Mouse (Mus musculus) regulatory T cell (primary cell): Measurements from ENCODE around the gene Igsf11.
"Not testable (repeated sequence)": the region's sequence is repeated elsewhere in the genome, so short reads cannot be mapped to it uniquely, and the experiment has no call there.

Experiments
- in situ Hi-C: fragments of 300-600 bp; cut with MboI, MseI; formaldehyde crosslinking; loops from one replicate; pipeline ENCODE4 v1.15.1; 2025; ENCODE audit warnings: high pct_unique_total_duplicates

The Igsf11 gene

GRCm38 (mm10) chr16:38982508-38983236 lies 90.2 kb downstream of the Igsf11 start:
- in situ Hi-C loops = no loop called here

DNA sequence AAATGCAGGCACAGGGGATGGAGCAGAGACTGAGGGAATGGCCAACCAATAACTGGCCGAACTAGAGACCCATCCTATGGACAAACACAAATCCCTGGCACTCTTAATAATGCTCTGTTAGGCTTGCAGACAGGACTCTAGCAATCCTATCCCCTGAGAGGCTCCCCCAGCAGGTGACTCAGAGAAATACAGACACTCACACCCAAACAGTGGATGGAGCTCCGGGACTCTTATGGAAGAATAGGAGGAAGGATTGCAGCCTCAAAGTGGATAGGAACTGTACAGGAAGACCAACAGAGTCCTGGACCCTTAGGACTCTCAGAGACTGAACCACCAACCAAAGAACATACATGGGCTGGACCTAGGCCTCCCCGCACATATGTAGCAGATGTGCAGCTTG lies 91.4 kb downstream of the Igsf11 start:
- in situ Hi-C loops = not testable (repeated sequence)

GRCm38 (mm10) chr16:38985411-38985810 lies 92.9 kb downstream of the Igsf11 start:
- in situ Hi-C loops = no loop called here

DNA sequence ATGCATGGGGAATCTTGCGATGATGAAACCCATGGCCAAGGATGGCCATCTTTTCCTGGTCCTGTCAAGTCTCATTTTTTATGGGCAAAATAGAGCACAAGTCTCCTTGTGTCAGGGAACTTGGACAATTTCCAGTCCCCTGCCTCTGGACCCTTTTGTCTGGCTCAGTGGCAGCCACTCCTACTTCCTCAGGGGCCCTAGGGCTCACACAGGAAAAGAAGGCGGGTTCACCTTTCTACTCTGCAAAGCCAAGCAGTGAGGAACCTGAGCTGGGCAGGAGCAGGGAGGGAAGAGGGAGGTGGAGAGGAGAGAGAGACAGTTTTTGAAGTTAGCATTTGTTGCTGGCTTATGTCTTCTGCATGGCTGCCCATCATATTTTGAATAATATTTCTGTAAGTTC lies 93.9 kb downstream of the Igsf11 start:
- in situ Hi-C loops = no loop called here

- in situ Hi-C loops = no loop called here
Observed at GRCm38 (mm10) chr16:38993711-38994110, 101.2 kb downstream of the Igsf11 start.

- in situ Hi-C loops = no loop called here
Observed at GRCm38 (mm10) chr16:38998496-38999258, 106.2 kb downstream of the Igsf11 start.

DNA sequence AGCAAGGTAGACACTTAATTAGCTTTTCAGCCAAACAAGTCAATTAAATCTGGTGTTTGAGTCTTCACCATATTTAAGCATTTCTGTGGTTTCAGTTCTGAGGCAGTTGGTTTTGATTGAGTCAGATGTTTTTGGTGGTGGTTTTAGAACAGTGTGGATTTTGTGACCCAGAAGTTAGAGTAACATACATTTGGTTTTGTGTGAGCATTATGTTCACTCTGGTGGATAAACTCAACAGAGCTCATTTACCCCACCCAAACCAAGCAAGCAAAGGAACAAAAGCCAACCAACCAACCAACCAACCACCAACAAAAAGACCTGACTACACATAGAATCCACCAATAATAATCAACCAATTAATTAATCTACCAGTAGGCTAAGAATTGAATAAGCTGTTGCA lies 106.8 kb downstream of the Igsf11 start:
- in situ Hi-C loops = no loop called here

DNA sequence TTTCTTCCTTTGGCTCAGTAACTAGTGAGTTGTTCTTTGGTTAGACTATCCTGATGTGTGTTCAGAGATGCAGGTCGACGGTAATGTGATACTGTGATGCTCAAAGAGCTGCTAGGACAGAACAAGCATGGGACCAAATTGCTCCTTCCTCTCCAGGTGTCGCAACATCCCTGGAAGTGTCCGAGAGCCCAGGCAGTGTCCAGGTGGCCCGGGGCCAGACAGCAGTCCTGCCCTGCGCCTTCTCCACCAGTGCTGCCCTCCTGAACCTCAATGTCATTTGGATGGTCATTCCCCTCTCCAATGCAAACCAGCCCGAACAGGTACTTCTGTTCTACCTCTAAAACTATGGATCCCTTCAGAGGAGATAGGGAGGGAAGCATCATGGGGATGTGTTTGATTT lies 114.5 kb downstream of the Igsf11 start:
- in situ Hi-C loops = no loop called here

DNA sequence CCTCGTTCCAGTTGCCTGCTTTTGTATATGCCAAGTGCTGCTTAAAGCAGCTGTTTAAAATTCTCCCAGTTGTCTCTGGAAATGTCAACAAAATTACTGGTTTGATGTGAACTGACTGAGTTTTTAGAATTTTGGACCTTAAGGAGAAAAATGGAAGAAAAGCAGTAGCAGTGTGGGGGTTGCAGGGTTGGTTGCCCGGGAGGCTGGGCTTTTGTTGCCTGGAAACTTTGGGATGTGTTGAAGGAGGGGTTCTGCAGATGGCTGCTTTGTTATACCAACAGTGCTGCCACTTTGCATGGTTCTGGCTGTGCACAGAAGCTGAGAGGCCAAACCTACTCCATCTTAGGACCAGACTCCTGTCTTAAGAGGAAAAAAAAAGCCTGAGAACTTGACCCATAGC lies 127.0 kb downstream of the Igsf11 start:
- in situ Hi-C loops = no loop called here

DNA sequence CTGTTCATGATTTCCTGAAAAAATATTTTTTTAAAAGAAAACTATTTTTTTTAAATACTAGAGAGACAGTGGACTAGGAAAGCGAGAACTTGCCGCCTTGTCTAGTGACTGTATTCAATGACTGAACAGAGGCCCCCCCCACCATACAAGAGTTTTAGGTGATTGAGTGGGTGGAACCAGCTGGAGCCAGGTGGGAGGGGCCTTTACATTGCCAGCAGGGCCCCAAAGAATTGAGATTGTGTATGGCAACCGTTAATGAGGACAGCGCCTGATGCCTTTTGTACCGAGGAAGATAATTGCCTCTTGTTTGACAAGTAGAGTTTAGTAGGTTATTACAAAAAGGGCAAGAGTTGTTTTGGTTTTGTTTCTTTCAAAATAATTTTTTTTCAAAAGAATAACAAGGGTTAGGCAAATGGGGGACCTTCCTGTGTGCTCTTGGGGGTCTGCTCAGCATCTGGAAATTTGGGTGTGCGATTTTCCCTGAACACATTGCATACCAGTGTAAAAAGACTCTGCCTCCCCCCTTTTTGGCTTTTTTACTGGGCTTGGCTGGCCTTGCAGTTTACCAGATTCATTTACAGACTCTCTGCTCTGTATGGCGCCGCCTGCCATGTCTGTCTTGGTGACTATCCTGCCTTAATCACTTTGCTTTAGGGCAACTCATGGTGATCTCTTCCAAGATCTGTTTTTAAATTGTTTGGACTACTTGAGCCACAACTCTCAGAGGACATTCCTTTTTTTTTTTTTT lies 133.7 kb downstream of the Igsf11 start:
- in situ Hi-C loops = no loop called here

DNA sequence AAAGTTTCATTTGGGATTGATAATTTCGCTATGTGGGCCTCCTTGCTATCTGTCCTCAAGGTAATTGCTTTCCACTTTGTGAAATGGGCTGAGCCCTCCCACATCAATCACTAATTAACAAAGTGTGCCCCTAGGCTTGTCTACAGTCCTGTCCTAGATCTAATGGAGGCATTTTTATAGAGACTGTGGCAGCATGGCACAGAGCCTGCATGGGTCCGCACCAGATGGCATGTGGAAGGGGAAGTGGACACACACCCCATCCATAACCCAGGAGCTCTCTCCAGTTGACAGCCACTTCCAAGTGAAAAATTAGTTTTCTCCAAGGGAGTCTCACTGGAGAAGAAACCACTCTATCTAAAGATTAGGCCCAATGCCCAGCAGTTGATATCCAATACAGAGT lies 138.9 kb downstream of the Igsf11 start:
- in situ Hi-C loops = no loop called here

- in situ Hi-C loops = no loop called here
Observed at GRCm38 (mm10) chr16:39037257-39037656, 144.8 kb downstream of the Igsf11 start.

- in situ Hi-C loops = no loop called here
Observed at GRCm38 (mm10) chr16:39044381-39044780, 151.9 kb downstream of the Igsf11 start.

DNA sequence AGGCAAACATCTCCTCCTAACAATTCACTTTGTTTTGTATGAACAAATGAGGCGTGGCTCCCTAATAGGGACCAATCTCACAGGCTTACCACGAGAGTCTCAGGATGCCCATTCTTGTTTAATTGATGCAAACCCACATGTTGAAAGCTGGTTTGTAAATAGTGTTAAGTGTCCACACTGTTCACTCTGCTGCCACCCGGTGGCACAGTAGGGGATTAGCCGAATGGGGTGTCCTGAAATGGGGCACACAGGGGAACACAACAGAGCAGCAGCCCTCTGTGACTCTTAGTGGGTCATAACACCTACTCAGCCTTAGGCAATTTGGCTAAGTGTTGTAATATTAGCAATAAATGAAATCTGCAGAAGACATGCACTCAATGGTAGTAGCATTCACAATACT lies 156.4 kb downstream of the Igsf11 start:
- in situ Hi-C loops = no loop called here

- in situ Hi-C loops = loop anchor here (5.0 kb wide), 1 partner anchor 196 kb away; no protein-coding TSS in a partner anchor
Observed at GRCm38 (mm10) chr16:39052971-39053370, 160.5 kb downstream of the Igsf11 start.

- in situ Hi-C loops = loop anchor here (5.0 kb wide), 1 partner anchor 196 kb away; no protein-coding TSS in a partner anchor
Observed at GRCm38 (mm10) chr16:39053779-39054178, 161.3 kb downstream of the Igsf11 start.

DNA sequence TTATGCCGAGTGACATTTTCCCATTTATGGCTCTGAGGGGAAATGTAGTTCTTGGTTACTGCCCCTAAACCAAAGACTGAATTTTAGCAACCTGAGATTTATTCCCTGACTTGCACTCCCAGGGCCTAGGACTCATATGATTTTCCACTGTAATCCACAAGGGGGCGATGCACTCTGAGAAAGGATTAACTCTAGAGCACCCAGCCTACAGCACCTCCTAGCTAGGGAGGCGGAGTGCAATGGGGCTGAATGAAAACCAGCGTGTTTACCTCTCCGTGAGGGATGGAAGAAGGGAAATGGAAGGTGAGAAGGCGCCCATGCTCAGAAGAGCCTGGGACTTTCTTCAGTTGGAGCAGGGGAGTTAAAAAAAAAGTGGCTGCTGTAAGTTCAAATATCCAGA lies 163.6 kb downstream of the Igsf11 start:
- in situ Hi-C loops = no loop called here

- in situ Hi-C loops = no loop called here
Observed at GRCm38 (mm10) chr16:39056961-39057360, 164.5 kb downstream of the Igsf11 start.

DNA sequence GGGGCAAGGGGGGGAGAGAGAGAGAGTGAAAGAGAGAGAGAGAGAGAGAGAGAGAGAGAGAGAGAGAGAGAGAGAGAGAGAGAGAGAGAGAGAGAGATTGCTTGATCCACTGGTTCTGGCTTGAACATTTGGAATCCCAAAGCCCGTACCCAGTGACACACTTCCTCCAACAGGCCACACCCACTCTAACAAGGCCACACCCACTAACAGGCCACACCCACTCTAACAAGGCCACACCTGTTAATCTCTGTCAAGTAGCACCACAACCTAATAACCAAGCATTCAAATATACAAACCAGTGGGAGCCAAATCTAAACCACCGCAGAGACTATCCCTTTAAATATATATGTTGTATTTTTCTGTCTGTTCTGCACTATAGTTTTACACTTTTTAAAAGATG lies 166.4 kb downstream of the Igsf11 start:
- in situ Hi-C loops = no loop called here

DNA sequence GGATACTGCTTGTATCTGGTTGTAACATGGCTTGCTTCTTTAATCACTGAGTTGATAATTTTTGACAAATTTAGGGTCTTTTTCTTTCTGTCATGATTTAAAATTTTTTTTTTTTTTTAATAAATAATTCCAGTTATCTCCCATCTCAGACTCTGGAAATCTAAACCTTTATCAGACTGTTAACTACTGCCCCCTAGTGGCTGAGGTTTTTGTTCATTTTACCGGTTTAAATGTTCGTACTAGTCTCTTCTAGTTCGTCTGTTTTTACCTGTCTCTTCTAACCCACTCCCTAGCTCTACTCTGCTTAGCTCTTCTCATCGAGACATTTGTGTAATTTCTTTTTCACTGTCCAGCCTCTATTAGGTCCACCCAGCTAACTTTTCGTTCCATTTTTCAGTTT lies 170.1 kb downstream of the Igsf11 start:
- in situ Hi-C loops = no loop called here

- in situ Hi-C loops = no loop called here
Observed at GRCm38 (mm10) chr16:39065576-39065975, 173.1 kb downstream of the Igsf11 start.

DNA sequence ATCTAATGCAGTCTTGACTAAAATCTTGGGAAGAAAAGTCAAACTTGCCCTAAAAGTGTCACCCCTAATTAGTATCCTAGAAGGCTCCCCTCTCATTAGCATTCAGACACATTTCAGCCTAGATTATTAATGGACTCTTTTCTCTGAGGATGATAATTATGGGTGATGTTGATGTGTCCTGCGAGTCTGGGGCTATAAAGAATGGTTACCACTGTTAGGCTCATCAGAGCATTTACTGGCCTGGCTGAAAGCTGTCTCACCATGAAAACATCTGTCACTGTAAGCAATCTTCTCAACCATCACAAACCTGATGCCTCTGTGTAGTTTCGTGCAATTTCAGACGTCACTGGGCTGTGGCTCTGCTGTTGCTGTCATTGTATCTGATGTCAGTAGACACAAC lies 179.0 kb downstream of the Igsf11 start:
- in situ Hi-C loops = no loop called here
